Mouse (Mus musculus): ENCODE data around the gene Morf4l1. TPM values are rescaled to one million over a fixed set of nuclear protein-coding genes. Genes with fewer than 3 reads are reported as not detected.
A peak's percentile ranks its signal among the peaks of the same experiment; 100 is the strongest.

Morf4l1 gene
- polyA plus RNA-seq, 1 experiment from 2014 or later: 515 TPM

- no peak overlapping the region for H3K4me3 ChIP-seq (ENCODE audit: low read depth, low read length)
- no peaks in the 10 kb centered on the region for H3K27me3 ChIP-seq (ENCODE audit: control insufficient read depth, insufficient read depth, low read length)
- 78% methylated on average over 8 of the region's 8 CpGs for WGBS
- ATAC-seq (replicated peaks; ENCODE audit: low FRiP score) (no peak), DNase-seq (ENCODE audit: low spot score) (no peak)
- H3K4me1 ChIP-seq (replicated peaks; ENCODE audit: control insufficient read depth, insufficient read depth, low read length): no peaks in the 10 kb centered on the region
- H3K9ac ChIP-seq (ENCODE audit: low read length): no peak overlapping the region
- H3K36me3 ChIP-seq (ENCODE audit: control insufficient read depth, insufficient read depth, low read length): no peaks in the 10 kb centered on the region
- no peak overlapping the region for H3K4me2 ChIP-seq (ENCODE audit: low read depth, low read length, severe bottlenecking)
- no peak overlapping the region for H3K27ac ChIP-seq (ENCODE audit: low read depth, low read length)
- no peaks in the 10 kb centered on the region for H3K9me3 ChIP-seq (ENCODE audit: control insufficient read depth, low read length)
Observed at GRCm38 (mm10) chr9:90135466-90135865, 20.9 kb upstream of the Morf4l1 start.

- WGBS: 79% methylated on average over 7 of the region's 7 CpGs
- Histone ChIP-seq H3K4me3 (ENCODE audit: low read depth, low read length) (no peak overlapping the region), H3K36me3 (ENCODE audit: control insufficient read depth, insufficient read depth, low read length) (no peaks in the 10 kb centered on the region), H3K4me1 (replicated peaks; ENCODE audit: control insufficient read depth, insufficient read depth, low read length) (no peaks in the 10 kb centered on the region), H3K9ac (ENCODE audit: low read length) (no peak overlapping the region), H3K27me3 (ENCODE audit: control insufficient read depth, insufficient read depth, low read length) (no peaks in the 10 kb centered on the region), H3K4me2 (ENCODE audit: low read depth, low read length, severe bottlenecking) (no peak overlapping the region), H3K27ac (ENCODE audit: low read depth, low read length) (no peak overlapping the region), H3K9me3 (ENCODE audit: control insufficient read depth, low read length) (no peaks in the 10 kb centered on the region)
- DNase-seq (ENCODE audit: low spot score): no peak
- ATAC-seq (replicated peaks; ENCODE audit: low FRiP score): no peak
Observed at GRCm38 (mm10) chr9:90133562-90134355, 19.2 kb upstream of the Morf4l1 start.

- H3K9ac ChIP-seq (ENCODE audit: low read length): no peak overlapping the region
- no peak for DNase-seq (ENCODE audit: low spot score)
- no peaks in the 10 kb centered on the region for H3K9me3 ChIP-seq (ENCODE audit: control insufficient read depth, low read length)
- no peak overlapping the region for H3K27ac ChIP-seq (ENCODE audit: low read depth, low read length)
- no peaks in the 10 kb centered on the region for H3K27me3 ChIP-seq (ENCODE audit: control insufficient read depth, insufficient read depth, low read length)
- ATAC-seq (replicated peaks; ENCODE audit: low FRiP score): no peak
- H3K36me3 ChIP-seq (ENCODE audit: control insufficient read depth, insufficient read depth, low read length): no peaks in the 10 kb centered on the region
- 0 out of 2 replicates have a peak, but pooled peaks cover 2% of the 10 kb centered on the region for H3K4me1 ChIP-seq (replicated peaks; ENCODE audit: control insufficient read depth, insufficient read depth, low read length)
- no peak overlapping the region for H3K4me3 ChIP-seq (ENCODE audit: low read depth, low read length)
- H3K4me2 ChIP-seq (ENCODE audit: low read depth, low read length, severe bottlenecking): no peak overlapping the region
- WGBS: 88% methylated on average over 6 of the region's 6 CpGs
Observed at GRCm38 (mm10) chr9:90128636-90129201, 14.1 kb upstream of the Morf4l1 start.

- H3K36me3 ChIP-seq (ENCODE audit: control insufficient read depth, insufficient read depth, low read length): no peaks in the 10 kb centered on the region
- H3K27ac ChIP-seq (ENCODE audit: low read depth, low read length): no peak overlapping the region
- no peaks in the 10 kb centered on the region for H3K27me3 ChIP-seq (ENCODE audit: control insufficient read depth, insufficient read depth, low read length)
- DNase-seq (ENCODE audit: low spot score) (no peak), ATAC-seq (replicated peaks; ENCODE audit: low FRiP score) (0 out of 2 replicates have a peak, but pooled peaks have one; percentile 23)
- no peak overlapping the region; the same call in 1 of the 2 replicates for H3K4me2 ChIP-seq (ENCODE audit: low read depth, low read length, severe bottlenecking)
- 0 out of 2 replicates have a peak, but pooled peaks cover 2% of the 10 kb centered on the region for H3K4me1 ChIP-seq (replicated peaks; ENCODE audit: control insufficient read depth, insufficient read depth, low read length)
- H3K4me3 ChIP-seq (ENCODE audit: low read depth, low read length): no peak overlapping the region
- WGBS: 67% methylated on average over 6 of the region's 6 CpGs
- no peaks in the 10 kb centered on the region for H3K9me3 ChIP-seq (ENCODE audit: control insufficient read depth, low read length)
- H3K9ac ChIP-seq (ENCODE audit: low read length): no peak overlapping the region
Observed at GRCm38 (mm10) chr9:90127146-90127545, 12.6 kb upstream of the Morf4l1 start.

- Histone ChIP-seq H3K9ac (ENCODE audit: low read length) (no peak overlapping the region), H3K9me3 (ENCODE audit: control insufficient read depth, low read length) (no peaks in the 10 kb centered on the region), H3K36me3 (ENCODE audit: control insufficient read depth, insufficient read depth, low read length) (no peaks in the 10 kb centered on the region), H3K4me1 (replicated peaks; ENCODE audit: control insufficient read depth, insufficient read depth, low read length) (0 out of 2 replicates have a peak, but pooled peaks cover 2% of the 10 kb centered on the region), H3K27me3 (ENCODE audit: control insufficient read depth, insufficient read depth, low read length) (no peaks in the 10 kb centered on the region), H3K27ac (ENCODE audit: low read depth, low read length) (no peak overlapping the region), H3K4me2 (ENCODE audit: low read depth, low read length, severe bottlenecking) (peak overlapping the region; percentile 40; the same call in 1 of the 2 replicates), H3K4me3 (ENCODE audit: low read depth, low read length) (peak overlapping the region; percentile 21)
- WGBS: 2% methylated on average over 30 of the region's 30 CpGs
- peak; percentile 79 for DNase-seq (ENCODE audit: low spot score)
- ATAC-seq (replicated peaks; ENCODE audit: low FRiP score): peak; percentile 75
Observed at GRCm38 (mm10) chr9:90126260-90127010, 11.9 kb upstream of the Morf4l1 start.

GRCm38 (mm10) chr9:90125416-90126099 lies 11.0 kb upstream of the Morf4l1 start:
- Histone ChIP-seq H3K9me3 (ENCODE audit: control insufficient read depth, low read length) (no peaks in the 10 kb centered on the region), H3K9ac (ENCODE audit: low read length) (no peak overlapping the region), H3K4me2 (ENCODE audit: low read depth, low read length, severe bottlenecking) (peak overlapping the region; percentile 40; the same call in 1 of the 2 replicates), H3K27me3 (ENCODE audit: control insufficient read depth, insufficient read depth, low read length) (no peaks in the 10 kb centered on the region), H3K4me1 (replicated peaks; ENCODE audit: control insufficient read depth, insufficient read depth, low read length) (0 out of 2 replicates have a peak, but pooled peaks cover 2% of the 10 kb centered on the region), H3K36me3 (ENCODE audit: control insufficient read depth, insufficient read depth, low read length) (no peaks in the 10 kb centered on the region), H3K4me3 (ENCODE audit: low read depth, low read length) (peak overlapping the region; percentile 21; the same call in 1 of the 2 replicates), H3K27ac (ENCODE audit: low read depth, low read length) (no peak overlapping the region)
- DNase-seq (ENCODE audit: low spot score) (no peak), ATAC-seq (replicated peaks; ENCODE audit: low FRiP score) (no peak)
- WGBS: 11% methylated on average over 7 of the region's 7 CpGs

GRCm38 (mm10) chr9:90124873-90125245 lies 10.3 kb upstream of the Morf4l1 start:
- no peak overlapping the region for H3K27ac ChIP-seq (ENCODE audit: low read depth, low read length)
- H3K36me3 ChIP-seq (ENCODE audit: control insufficient read depth, insufficient read depth, low read length): no peaks in the 10 kb centered on the region
- H3K4me2 ChIP-seq (ENCODE audit: low read depth, low read length, severe bottlenecking): no peak overlapping the region
- no peak overlapping the region for H3K4me3 ChIP-seq (ENCODE audit: low read depth, low read length)
- H3K4me1 ChIP-seq (replicated peaks; ENCODE audit: control insufficient read depth, insufficient read depth, low read length): 0 out of 2 replicates have a peak, but pooled peaks cover 2% of the 10 kb centered on the region
- H3K9me3 ChIP-seq (ENCODE audit: control insufficient read depth, low read length): no peaks in the 10 kb centered on the region
- WGBS: 37% methylated on average over 8 of the region's 8 CpGs
- no peak overlapping the region for H3K9ac ChIP-seq (ENCODE audit: low read length)
- ATAC-seq (replicated peaks; ENCODE audit: low FRiP score) (no peak), DNase-seq (ENCODE audit: low spot score) (no peak)
- no peaks in the 10 kb centered on the region for H3K27me3 ChIP-seq (ENCODE audit: control insufficient read depth, insufficient read depth, low read length)
